In the genomic region with DNA sequence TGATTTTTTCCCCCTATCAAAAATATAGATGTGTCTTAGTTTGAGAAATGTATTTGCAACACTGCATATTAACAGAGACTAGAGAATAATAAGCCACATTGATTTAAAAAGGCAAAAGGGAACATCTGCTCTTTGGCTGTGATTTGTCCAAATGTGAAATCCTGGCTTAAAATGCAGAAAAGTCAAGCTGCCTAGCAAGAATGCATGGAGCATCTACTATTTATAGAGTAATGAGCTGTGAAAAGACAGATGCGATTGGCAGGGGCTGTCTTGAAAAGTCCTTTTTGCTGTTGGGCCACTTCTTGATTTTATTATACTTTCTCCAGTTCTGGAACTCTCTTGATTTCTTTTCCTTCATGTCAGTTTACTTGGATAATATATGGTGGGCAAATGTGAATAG, we compare ENCODE assay signal across 27 mouse cellular contexts.
"Had no signal": no experiment of that assay in that cellular context is flagged by ENCODE, and none has a peak within 500 bp of the region (broad histone marks: within the 10 kb centered on the region; RNA-seq: fewer than 3 reads in every experiment).

No protein-coding gene starts in this region.

- H3K36me3 ChIP-seq: heart, embryonic 13.5 days; heart, embryonic 15.5 days; hindbrain, embryonic 13.5 days; hindbrain, embryonic 15.5 days; kidney, embryonic 15.5 days; limb, embryonic 10.5 days; limb, embryonic 12.5 days; liver, embryonic 13.5 days; liver, embryonic 15.5 days had no signal

- H3K9ac ChIP-seq: heart, embryonic 13.5 days; heart, embryonic 15.5 days; hindbrain, embryonic 13.5 days; hindbrain, embryonic 15.5 days; kidney, embryonic 15.5 days; limb, embryonic 12.5 days; liver, embryonic 13.5 days; liver, embryonic 15.5 days had no signal

- H3K27me3 ChIP-seq: heart, embryonic 13.5 days; heart, embryonic 15.5 days; hindbrain, embryonic 13.5 days; hindbrain, embryonic 15.5 days; kidney, embryonic 15.5 days; limb, embryonic 12.5 days had no signal

- H3K4me2 ChIP-seq: heart, embryonic 11.5 days; heart, embryonic 13.5 days; heart, embryonic 15.5 days; hindbrain, embryonic 13.5 days; hindbrain, embryonic 15.5 days; kidney, embryonic 15.5 days; limb, embryonic 12.5 days; liver, embryonic 11.5 days; liver, embryonic 13.5 days; liver, embryonic 15.5 days had no signal

- H3K4me3 ChIP-seq: heart, adult 2 months; heart, embryonic 13.5 days; heart, embryonic 15.5 days; hindbrain, embryonic 13.5 days; hindbrain, embryonic 15.5 days; kidney, embryonic 15.5 days; left cerebral cortex, adult 2 months; limb, embryonic 10.5 days; limb, embryonic 12.5 days; liver, embryonic 13.5 days; liver, embryonic 15.5 days had no signal

- DNase-seq: gastrocnemius, postnatal 14 days; gastrocnemius, postnatal 36 days; heart, adult 11 months; heart, adult 2 months; heart, postnatal 14 days; heart, postnatal 36 days; kidney, adult 11 months; kidney, adult 2 months; kidney, adult 9 months; kidney, postnatal 14 days; kidney, postnatal 36 days; liver; liver, embryonic 13.5 days had no signal

- ATAC-seq: hindbrain, postnatal 0 days; intestine, embryonic 16.5 days had no signal

- H3K9me3 ChIP-seq: heart, embryonic 13.5 days; heart, embryonic 15.5 days; hindbrain, embryonic 13.5 days; hindbrain, embryonic 15.5 days; kidney, embryonic 15.5 days; limb, embryonic 10.5 days; limb, embryonic 12.5 days; liver, embryonic 13.5 days; liver, embryonic 15.5 days had no signal

- H3K27ac ChIP-seq: heart, adult 2 months; heart, embryonic 13.5 days; heart, embryonic 15.5 days; hindbrain, embryonic 13.5 days; hindbrain, embryonic 15.5 days; hindbrain, postnatal 0 days; kidney, embryonic 15.5 days; kidney, postnatal 0 days; left cerebral cortex, adult 2 months; limb, embryonic 10.5 days; limb, embryonic 12.5 days; liver, embryonic 13.5 days; liver, embryonic 15.5 days had no signal

- H3K4me1 ChIP-seq: heart, embryonic 15.5 days; hindbrain, embryonic 13.5 days; hindbrain, embryonic 15.5 days; kidney, embryonic 15.5 days; limb, embryonic 10.5 days; limb, embryonic 12.5 days; liver, embryonic 13.5 days; liver, embryonic 15.5 days had no signal
